ENCODE assay signal across 27 mouse cellular contexts in the genomic region with DNA sequence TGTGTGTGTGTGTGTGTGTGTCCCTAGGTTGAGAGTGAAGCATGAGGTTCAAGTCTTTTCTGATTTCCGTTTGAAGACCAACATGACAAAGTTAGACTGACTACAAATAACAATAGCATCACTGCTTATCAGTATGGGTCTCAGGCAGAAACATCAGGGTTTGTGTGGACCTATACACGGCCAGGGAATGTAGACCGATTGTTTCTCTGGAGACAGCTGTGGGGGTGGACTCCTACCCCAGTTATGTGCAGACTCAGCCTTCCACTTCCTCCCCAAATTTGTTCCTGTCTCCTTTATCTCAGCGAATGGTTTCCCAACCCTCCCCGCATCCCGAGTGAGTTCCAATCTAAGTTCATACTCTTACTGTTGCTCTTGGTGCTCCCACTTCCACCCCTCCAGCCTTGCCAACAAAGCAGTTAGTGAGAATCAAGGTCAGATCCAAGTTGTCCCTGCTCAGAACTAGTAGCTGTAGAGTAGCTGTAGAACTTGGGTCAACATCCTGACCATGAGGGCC. TPM values are rescaled to one million over a fixed set of nuclear protein-coding genes. Genes with fewer than 3 reads are reported as not detected.
A peak's percentile ranks its signal among the peaks of the same experiment; 100 is the strongest.
DNase-seq lines count a peak whose midpoint lies in the region; TF ChIP-seq lines count a peak whose summit lies in the region.
"Had no signal": no experiment of that assay in that cellular context is flagged by ENCODE, and none has a peak within 500 bp of the region (broad histone marks: within the 10 kb centered on the region; RNA-seq: fewer than 3 reads in every experiment).

No protein-coding gene starts in this region.

- no peaks in the 10 kb centered on the region for H3K4me1 ChIP-seq in kidney, adult 2 months (ENCODE audit: control insufficient read depth, insufficient read depth, low read length)
- no peaks in the 10 kb centered on the region for H3K4me1 ChIP-seq in liver, adult 2 months (ENCODE audit: control insufficient read depth, insufficient read depth, low read length)

- peak; percentile 90 for DNase-seq in heart, adult 11 months
- DNase-seq in heart, postnatal 14 days: no peak
- DNase-seq in kidney, adult 2 months: peak; percentile 19
- DNase-seq in kidney, adult 18-20 months: no peak
- peak; percentile 27 for DNase-seq in liver, adult 2 months (ENCODE audit: extremely low read depth, low read depth, low spot score)
- no peak for DNase-seq in liver
- DNase-seq in lung, postnatal 10 days: peak; percentile 13
- no peak for DNase-seq in lung, postnatal 36 days
- DNase-seq: adrenal gland, adult 8-10 months; adrenal gland, postnatal 25 days; cerebellum, adult 11-12 months; cerebellum, adult 8-10 months; cerebellum, postnatal 10 days; cerebellum, postnatal 36 days; embryo, embryonic 11 days; gastrocnemius, postnatal 25 days had no signal

- TF ChIP-seq POLR2A in kidney, adult 2 months (IDR thresholded peaks at IDR 0.05; ENCODE audit: low read depth, low read length): no peak
- TF ChIP-seq POLR2A in liver, adult 2 months (IDR thresholded peaks at IDR 0.05; ENCODE audit: extremely low read depth, insufficient read depth, low read length): no peak

- no peak overlapping the region for H3K27ac ChIP-seq in kidney, adult 2 months (ENCODE audit: insufficient read depth, low read depth, low read length)
- H3K27ac ChIP-seq in liver, adult 2 months (replicated peaks; ENCODE audit: insufficient read depth, low read depth, low read length): 0 out of 2 replicates have a peak overlapping the region, but pooled peaks have one; percentile 22
- H3K27ac ChIP-seq: embryonic facial prominence, embryonic 10.5 days; embryonic facial prominence, embryonic 13.5 days; forebrain, embryonic 12.5 days; forebrain, embryonic 15.5 days; heart, adult 2 months; heart, embryonic 10.5 days; hindbrain, embryonic 10.5 days; hindbrain, embryonic 13.5 days had no signal

- intact Hi-C loops in heart, postnatal 14 days (cut with DNase I): no loop called here

- H3K36me3 ChIP-seq in kidney, adult 2 months (ENCODE audit: control insufficient read depth, insufficient read depth, low read length): no peaks in the 10 kb centered on the region
- no peaks in the 10 kb centered on the region for H3K36me3 ChIP-seq in liver, adult 2 months (ENCODE audit: control insufficient read depth, insufficient read depth, low read length)
- H3K36me3 ChIP-seq: embryonic facial prominence, embryonic 10.5 days; embryonic facial prominence, embryonic 13.5 days; forebrain, embryonic 12.5 days; forebrain, embryonic 15.5 days; heart, embryonic 10.5 days; hindbrain, embryonic 10.5 days; hindbrain, embryonic 13.5 days had no signal

- no peaks in the 10 kb centered on the region for H3K27me3 ChIP-seq in kidney, adult 2 months (replicated peaks; ENCODE audit: control insufficient read depth, insufficient read depth, low read length)
- no peaks in the 10 kb centered on the region for H3K27me3 ChIP-seq in liver, adult 2 months (ENCODE audit: control insufficient read depth, insufficient read depth, low read length)
- H3K27me3 ChIP-seq: embryonic facial prominence, embryonic 13.5 days had no signal

- no peak for TF ChIP-seq CTCF in kidney, adult 2 months (conservative IDR thresholded peaks at IDR 0.05; ENCODE audit: insufficient read depth, insufficient read length, low read depth, low read length)
- no peak for TF ChIP-seq CTCF in liver, adult 2 months (IDR thresholded peaks at IDR 0.05; ENCODE audit: low read depth, low read length)

- no peak overlapping the region for H3K4me3 ChIP-seq in kidney, adult 2 months (ENCODE audit: insufficient read depth, low read depth, low read length)
- H3K4me3 ChIP-seq in liver, adult 2 months (ENCODE audit: insufficient read depth, low read depth, low read length): no peak overlapping the region
- H3K4me3 ChIP-seq: embryonic facial prominence, embryonic 10.5 days; embryonic facial prominence, embryonic 13.5 days; erythroblast, embryonic 14.5 days; forebrain, embryonic 12.5 days; forebrain, embryonic 15.5 days; heart, adult 2 months; heart, embryonic 10.5 days; hindbrain, embryonic 10.5 days; hindbrain, embryonic 13.5 days had no signal

- WGBS in kidney, adult 2 months: 79% methylated on average over 6 of the region's 6 CpGs
- WGBS in liver, adult 2 months: 58% methylated on average over 6 of the region's 6 CpGs

- H3K9ac ChIP-seq in liver, adult 2 months (ENCODE audit: low read depth, low read length): no peak overlapping the region
- H3K9ac ChIP-seq: embryonic facial prominence, embryonic 13.5 days; forebrain, embryonic 12.5 days; forebrain, embryonic 15.5 days; hindbrain, embryonic 13.5 days had no signal

- no peaks in the 10 kb centered on the region for H3K79me2 ChIP-seq in liver, adult 2 months (ENCODE audit: control insufficient read depth, insufficient read depth, low read length)

RNA-seq across cellular contexts. Expression of a gene that starts 39.9 kb away (rescaled TPM):
- 1 to 10 TPM in 1 of 2 experiments, under 1 TPM in 1; 0.76 to 1.0 TPM for total RNA-seq in heart, postnatal 14 days (2021)
- 3.3 TPM in 2 replicates for polyA plus RNA-seq in kidney, adult 2 months (2012; rRNA removed)
- total RNA-seq in liver, adult 2 months (2014; rRNA removed): 0.18 and 0.20 TPM in 2 replicates
- polyA plus RNA-seq in liver, adult 2 months (2012; rRNA removed): 0.09 and 0.50 TPM in 2 replicates
- polyA plus RNA-seq: activated CD4-positive, CD25-positive, alpha-beta regulatory T cell, adult 4 months; brain, embryonic 14.5 days; erythroblast, embryonic 14.5 days had no signal

Comparison
In these comparisons a context has a peak if more than half of its experiments do, and no peak if none do; other contexts are left out.
1. DNase-seq: peak in heart, adult 11 months (single experiment), kidney, adult 2 months (single experiment), liver, adult 2 months (single experiment) and lung, postnatal 10 days (single experiment); none in heart, postnatal 14 days (0 of 2), kidney, adult 18-20 months (single experiment), liver (single experiment) and lung, postnatal 36 days (single experiment).